Comparison of ENCODE assay signal across 8 mouse cellular contexts in the genomic region with DNA sequence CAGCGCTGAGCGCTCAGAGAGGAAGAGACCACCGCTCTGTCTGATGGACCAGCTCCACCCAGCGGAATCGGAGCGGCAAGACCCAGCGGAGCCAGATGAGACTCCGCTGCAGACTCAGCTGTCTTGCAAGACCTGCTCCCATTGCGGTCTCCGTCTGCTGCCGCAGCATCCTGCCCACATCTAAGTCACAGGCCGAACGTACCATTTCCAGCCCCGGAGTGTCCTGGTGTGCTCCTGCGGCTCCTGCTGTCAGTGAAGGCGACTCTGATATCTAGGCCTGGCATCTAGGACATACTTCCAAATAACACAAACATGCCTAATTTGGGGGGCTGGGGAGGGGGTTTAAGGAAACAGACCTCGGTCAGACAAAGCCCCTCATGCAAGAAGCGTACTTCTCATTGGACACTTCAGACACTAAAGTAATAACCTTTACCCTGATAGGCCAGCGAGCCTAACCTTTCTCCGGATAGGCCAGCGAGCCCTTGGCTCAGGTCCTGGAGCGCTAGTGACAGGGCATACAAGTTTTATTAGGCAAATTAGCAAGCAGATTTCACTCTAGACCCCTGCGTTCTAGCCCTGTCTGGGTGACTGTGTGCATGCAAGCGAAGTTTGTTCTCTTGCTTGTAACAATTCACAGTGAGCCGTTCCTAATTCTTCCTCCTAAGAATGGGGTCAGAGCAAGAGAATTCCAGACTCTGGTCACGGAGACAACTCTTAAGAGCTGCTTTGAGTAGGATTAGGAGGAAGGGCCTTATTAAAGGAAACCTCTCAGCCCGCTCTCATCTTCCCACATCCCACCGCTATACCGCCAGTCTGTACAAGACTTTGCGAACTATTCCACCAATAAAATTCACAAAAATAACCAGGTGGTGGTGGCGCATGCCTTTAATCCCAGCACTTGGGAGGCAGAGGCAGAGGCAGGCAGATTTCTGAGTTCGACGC. TPM values are rescaled to one million over a fixed set of nuclear protein-coding genes. Genes with fewer than 3 reads are reported as not detected.
DNase-seq lines count a peak whose midpoint lies in the region; ATAC-seq lines count a peak whose summit lies in the region.

Gene Zfp870, minus strand, starts transcription at position 404 of the 942 bp plus-strand sequence.

- ATAC-seq in inflammation-experienced regulatory T-cells, adult 6 months, result peak; percentile 92
- ATAC-seq in megakaryocyte-erythroid progenitor cell, adult 5-6 weeks (replicated peaks; ENCODE audit: low FRiP score, low TSS enrichment, poor library complexity, severe bottlenecking), result peak; percentile 99

- DNase-seq in adrenal gland, adult (ENCODE audit: inconsistent age in 2 of 2, low spot score in 1 of 2), result peak; percentile 89 to 98
- DNase-seq in embryo, embryonic 10.5 days (ENCODE audit: low spot score), result peak; percentile 99
- DNase-seq in gastrocnemius, postnatal 14 days, result peak; percentile 86
- peak; percentile 90 to 93 for DNase-seq in left cerebral cortex, postnatal 10 days (ENCODE audit: extremely low spot score in 1 of 2, low spot score in 2 of 2)
- DNase-seq in right cerebral cortex, postnatal 25 days, result peak; percentile 83
- DNase-seq in urinary bladder, postnatal 4 days (ENCODE audit: low spot score in 2 of 2), result peak; percentile 78 to 83

- intact Hi-C loops in gastrocnemius, postnatal 14 days (cut with DNase I; ENCODE audit: low total_unique reads), result no loop called here
- intact Hi-C loops in left cerebral cortex, postnatal 10 days (cut with DNase I), result loop anchor here (5.0 kb wide), 1 partner anchor 64 kb away; no protein-coding TSS in a partner anchor

RNA-seq across cellular contexts. Expression of gene Zfp870, which starts in this region (rescaled TPM):
- 1 to 10 TPM; 6.2 TPM for total RNA-seq in gastrocnemius, postnatal 14 days (2021)
- polyA plus RNA-seq in inflammation-experienced regulatory T-cells, adult 6 months (2017; shearing (Covaris generic)), result 10 to 100 TPM in 2 of 3 experiments, 1 to 10 TPM in 1; 9.1 to 12.9 (median 10.7) TPM
- total RNA-seq in left cerebral cortex, postnatal 10 days (2021), result 1 to 10 TPM; 8.4 to 8.6 TPM
- total RNA-seq in megakaryocyte-erythroid progenitor cell, adult 5-6 weeks (2014; fragmentation: Nextera tagmentation), result 6.9 and 7.6 TPM in 2 replicates
- total RNA-seq in megakaryocyte-erythroid progenitor cell, adult 5-6 weeks (2017), result 1.1 and 6.5 TPM in 2 replicates

Comparison
In these comparisons a context has a peak if more than half of its experiments do, and no peak if none do; other contexts are left out.
1. Peak in every context shown above with its lines: DNase-seq and ATAC-seq.